Mouse (Mus musculus) G1E (cell line): ENCODE data around the gene Alg12.

Experiments used
- CTCF ChIP-seq: IDR thresholded peaks from 2 replicates; pipeline ENCODE4 v1.5.1; 2012; ENCODE audit warnings: low read depth, low read length, inconsistent platforms, mixed read lengths
- GATA1 ChIP-seq: IDR thresholded peaks from 2 replicates; pipeline ENCODE4 v1.6.1; 2012; ENCODE audit warnings: borderline replicate concordance, low read length, inconsistent platforms, mixed read lengths
- GATA2 ChIP-seq: IDR thresholded peaks from 2 replicates; pipeline ENCODE4 v1.6.1; 2012; ENCODE audit warnings: low read depth, low read length, inconsistent platforms, borderline replicate concordance
- POLR2AphosphoS5 ChIP-seq: IDR thresholded peaks from 2 replicates; pipeline ENCODE4 v1.6.1; 2012; ENCODE audit warnings: low read depth, low read length, inconsistent platforms; ENCODE audit not compliant: insufficient replicate concordance
- TAL1 ChIP-seq: conservative IDR thresholded peaks from 2 replicates; pipeline ENCODE4 v1.6.1; 2012; ENCODE audit warnings: low read depth, low read length, inconsistent platforms, mixed read lengths

DNA sequence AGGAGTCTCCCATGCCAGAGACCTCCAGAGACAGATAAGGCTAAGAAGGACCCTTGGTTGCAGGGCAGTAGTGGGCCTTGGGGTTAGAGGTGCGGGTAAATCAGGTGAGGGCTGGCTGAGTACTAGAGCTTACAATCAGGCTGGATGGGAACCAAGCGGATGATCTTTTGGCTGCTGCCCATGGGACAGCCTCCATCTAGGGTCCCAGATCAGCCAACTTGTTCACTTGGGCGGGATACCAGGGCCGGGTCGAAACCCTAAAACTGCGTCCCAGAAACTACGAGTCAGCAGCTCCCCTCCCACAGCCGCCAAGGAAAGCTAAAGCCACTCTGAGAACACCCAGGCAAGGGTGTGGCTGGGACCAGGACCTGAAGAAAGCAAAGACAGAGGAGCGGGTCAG lies 34.0 kb upstream of the Alg12 start:
- no peak for TF ChIP-seq CTCF
- no peak for TF ChIP-seq GATA2
- TF ChIP-seq GATA1, result no peak
- no peak for TF ChIP-seq TAL1
- TF ChIP-seq POLR2AphosphoS5, result no peak
